Mouse (Mus musculus): ENCODE results near the gene Gpc6.

Gpc6 gene

DNA sequence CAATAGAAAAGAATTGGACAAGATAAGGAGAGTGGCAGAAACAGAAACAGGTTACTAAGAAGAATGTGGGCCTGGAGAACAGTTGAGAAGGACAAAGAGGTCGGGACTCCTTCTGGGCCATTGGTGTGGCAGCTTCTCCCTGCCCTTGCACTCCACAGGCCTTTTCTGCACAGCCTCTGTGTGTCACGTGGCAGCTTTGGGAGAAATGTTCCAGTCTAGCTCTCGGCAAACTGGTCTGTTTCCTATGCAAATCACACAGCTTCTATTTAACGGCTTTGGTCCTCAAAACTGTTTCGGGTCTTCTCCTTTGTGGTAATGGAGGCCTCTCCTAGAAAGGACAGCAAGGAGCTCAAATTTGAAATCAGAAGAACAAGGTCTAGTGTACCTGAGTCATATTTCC is 871.5 kb downstream of the Gpc6 start:
- DNase-seq (ENCODE audit: low spot score in 2 of 2), result no peak

DNA sequence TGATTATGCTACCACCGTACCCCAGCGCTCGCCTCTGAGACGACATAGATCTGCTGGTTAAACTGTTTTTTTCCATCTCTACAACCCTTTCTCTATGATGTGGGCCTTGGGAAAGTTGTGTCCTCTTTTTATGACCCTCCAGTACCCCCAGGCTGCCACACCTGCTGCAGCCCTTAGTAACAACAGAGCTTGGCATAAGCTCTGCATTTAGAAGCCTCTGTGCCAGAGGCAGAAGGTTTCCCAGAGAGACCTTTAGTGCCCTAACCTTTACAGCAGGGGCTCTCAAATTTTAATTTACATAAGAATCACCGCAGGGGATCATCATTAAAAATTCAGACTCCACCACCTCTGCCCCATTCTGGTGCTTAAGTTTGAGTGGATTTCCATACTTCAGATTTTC is 875.3 kb downstream of the Gpc6 start:
- no peak for DNase-seq (ENCODE audit: low spot score in 2 of 2)

DNA sequence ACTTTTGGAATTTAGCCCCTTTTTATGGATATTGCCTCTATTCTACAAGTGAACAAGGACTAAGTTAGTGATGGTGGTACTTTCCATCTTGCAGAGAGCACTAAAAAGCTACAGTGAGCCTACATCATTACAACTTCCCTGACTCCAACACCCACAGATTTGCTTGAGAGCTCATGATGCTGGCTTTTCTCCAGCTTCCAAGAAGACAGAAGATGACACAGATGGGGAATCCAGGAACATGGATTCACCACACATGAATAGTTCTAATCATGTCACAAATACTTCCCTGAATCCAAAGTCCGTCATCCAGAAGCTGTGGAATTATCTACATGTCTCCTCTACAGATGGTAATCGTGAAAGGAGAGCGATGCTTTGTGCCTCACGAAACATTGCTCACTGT is 882.7 kb downstream of the Gpc6 start:
- no peak for DNase-seq (ENCODE audit: low spot score in 2 of 2)

DNA sequence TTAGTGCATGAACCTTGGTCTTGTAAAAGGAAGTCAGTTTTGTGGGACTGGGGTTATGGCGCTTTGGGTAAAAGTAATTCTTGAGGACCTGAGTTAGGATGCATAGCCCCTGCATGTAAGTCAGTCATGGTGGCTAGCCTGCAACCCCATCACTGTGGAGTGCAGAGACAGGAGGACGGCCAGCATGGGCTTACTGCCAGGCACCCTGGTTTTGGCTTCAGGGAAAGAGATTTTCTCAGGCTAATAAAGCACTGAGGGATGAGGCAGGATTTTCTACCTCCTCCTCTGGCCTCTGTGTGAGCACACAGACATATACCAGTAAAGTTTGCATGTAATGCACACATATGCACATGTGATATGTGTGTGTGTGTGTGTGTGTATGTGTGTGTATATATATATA is 883.2 kb downstream of the Gpc6 start:
- DNase-seq (ENCODE audit: low spot score in 2 of 2), result no peak

DNA sequence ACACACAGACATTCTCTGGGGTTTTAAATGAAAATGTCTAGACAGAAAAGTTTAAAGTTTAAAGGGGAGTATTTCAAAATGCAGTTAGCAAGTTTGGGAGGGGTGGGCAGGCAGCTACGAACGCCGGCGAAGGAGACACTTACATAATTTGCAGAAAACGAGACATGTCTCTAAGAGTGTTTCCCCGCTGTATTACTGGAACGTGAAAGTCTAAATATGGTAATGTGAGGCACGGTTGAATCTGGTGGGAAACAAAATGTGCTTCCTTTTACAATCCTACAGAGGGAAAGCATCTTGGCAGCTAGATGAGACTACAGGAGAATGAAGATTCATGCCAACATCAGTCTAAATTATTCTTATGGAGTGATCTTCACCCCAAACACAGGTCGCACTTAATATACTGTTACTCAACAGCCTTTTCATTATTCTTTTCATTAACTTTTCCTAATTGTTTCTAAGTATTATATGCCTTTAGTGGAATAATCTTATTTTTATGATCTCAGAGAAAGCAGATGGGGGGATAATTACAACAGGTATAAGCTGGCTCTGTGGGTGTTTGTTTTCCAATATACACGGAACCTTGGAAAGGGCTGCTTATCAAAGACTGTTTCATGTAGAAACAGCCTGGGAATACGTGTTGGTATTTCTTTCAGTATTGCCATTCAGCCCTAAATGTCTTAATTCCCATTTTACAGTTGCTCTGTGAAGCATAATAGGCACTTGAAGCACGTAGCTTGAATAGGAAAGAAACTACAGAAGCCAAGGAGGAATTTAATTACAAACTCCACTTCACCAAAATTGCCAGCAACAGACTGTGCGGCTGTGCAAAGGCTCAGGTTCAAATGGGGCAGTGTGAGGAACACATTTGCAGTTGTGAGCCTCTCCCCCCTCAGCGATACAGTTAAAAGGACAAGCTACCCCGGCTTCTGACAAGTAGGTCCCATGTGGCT is 885.5 kb downstream of the Gpc6 start:
- peak in 1 of 2 experiments; percentile 10 for DNase-seq (ENCODE audit: low spot score in 2 of 2)

DNA sequence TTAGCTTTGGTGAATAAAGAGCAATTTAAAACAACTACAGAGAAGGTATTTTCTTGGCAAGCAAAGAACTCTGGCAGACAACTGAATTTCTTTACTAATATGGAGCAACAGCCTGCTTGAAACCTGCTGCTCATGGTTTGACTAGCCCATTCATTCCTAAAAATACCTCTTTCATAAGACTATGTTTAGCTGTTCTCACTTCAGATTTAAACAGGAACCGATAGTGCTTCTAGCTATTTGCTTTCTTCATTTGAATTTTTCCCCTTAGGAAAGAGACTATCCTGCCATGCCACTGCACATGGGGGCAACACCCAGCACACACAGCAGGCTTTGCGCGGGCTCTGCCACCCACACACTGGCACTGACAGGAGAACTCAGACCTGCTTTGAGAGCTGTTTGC is 888.4 kb downstream of the Gpc6 start:
- DNase-seq (ENCODE audit: low spot score in 2 of 2), result peak; percentile 23 to 25

DNA sequence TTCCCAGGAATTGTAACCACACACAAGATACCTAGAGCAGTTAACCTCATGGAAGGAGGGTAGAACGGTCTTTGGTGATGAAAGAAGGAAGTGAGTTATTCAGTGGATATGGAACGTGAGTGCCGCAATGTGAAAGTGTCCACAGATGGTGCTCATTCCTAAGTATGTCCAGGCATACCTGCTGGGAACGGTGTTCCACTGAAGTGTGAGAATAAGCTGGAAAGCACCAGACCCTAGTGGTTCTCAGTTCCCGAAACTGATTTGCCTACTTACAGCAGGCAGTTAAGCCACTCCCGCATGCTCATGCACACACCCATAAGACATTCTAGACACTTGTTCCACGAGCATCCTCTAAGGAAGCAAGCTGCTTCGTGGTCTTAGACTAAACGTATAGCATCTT is 890.9 kb downstream of the Gpc6 start:
- DNase-seq (ENCODE audit: low spot score in 2 of 2), result no peak

DNA sequence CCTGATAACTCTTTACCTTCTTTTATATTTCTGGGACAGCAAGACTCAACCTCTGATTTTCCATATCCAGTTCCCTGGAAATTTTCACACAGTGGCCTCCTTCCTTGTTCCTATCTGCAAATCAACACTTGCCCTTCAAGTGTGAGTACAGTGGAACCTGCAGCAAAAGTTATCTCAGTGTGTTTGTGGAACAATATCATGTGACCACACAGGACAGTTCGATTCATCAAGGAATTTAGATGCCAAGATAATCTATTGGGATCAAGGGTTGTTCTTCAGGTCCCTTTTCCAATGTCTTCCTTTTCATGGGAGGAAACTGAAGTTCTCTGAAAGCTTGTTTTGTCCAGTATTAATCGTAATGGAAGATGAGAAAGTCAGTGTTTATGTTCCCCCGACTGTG is 891.6 kb downstream of the Gpc6 start:
- DNase-seq (ENCODE audit: low spot score in 2 of 2), result no peak

DNA sequence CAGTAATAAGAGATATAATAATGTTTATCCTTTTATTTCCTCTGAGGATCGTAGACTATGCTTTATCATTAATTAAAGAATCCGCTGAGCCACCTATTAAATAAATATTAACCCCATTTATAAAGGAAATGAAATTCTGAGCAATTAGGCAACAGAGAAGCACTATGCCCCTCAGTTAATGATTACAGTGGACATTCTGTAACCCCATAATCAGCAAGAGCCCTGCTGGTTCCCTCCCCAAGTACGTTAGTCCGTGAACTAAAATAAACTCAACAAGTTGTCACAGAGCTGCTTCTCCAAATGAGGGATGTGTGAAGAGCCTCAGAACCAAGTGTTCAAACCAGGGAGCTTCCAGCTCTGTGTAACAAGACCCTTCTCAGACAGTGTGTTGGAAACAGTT is 892.1 kb downstream of the Gpc6 start:
- no peak for DNase-seq (ENCODE audit: low spot score in 2 of 2)

DNA sequence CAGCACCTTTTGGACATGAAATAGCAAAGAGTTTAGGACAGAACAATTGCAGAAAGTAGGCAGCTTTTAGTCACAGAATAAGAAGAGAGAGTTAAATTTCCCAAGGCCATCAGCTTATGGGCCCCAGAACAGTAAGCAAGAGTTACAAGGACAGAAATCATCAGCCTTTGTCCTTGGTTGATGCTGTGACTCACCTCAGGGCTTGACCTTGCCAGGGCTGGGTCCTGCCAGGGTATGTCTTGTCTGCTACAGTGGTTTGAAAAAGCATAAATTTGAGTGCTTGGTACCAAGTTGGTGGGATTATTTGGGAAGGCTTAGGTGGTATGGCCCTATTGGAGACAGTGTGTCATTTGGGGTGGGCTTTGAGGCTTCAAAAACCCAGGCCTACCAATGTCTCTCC is 899.4 kb downstream of the Gpc6 start:
- DNase-seq (ENCODE audit: low spot score in 2 of 2), result no peak

DNA sequence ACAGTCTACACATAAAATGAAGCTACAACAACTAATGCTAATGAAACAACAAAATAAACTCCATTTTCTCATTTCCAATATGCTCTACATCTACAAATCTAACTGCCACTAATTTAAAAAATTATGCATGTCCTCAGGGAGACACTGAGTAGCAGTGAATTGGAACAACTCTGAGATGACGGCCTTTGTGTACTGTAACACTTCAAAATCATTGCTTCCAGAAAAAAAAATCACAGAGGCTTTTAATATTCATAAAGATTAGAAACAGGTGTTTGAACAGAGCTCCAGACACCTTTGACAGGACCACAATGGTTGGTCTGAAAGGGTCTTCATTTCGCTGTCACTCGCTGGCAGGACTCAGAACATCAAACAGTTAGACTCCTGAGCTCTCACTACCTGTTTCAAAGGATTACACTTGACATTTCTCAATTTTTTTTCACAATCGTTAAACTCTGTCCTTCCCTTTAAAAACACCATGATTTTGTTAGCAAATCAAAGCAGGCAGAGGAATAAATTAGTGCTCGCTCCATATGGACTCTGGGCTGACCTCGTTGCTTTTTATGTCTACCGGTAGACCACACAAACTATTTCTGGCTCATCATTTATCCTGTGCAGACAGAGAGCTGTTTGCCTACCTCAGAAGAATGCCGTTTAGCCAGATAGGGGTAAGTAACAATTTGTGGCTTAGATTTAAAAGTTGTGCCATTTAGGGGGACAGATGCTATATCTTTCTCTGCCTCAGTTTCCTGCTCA is 901.4 kb downstream of the Gpc6 start:
- no peak for DNase-seq (ENCODE audit: low spot score in 2 of 2)

DNA sequence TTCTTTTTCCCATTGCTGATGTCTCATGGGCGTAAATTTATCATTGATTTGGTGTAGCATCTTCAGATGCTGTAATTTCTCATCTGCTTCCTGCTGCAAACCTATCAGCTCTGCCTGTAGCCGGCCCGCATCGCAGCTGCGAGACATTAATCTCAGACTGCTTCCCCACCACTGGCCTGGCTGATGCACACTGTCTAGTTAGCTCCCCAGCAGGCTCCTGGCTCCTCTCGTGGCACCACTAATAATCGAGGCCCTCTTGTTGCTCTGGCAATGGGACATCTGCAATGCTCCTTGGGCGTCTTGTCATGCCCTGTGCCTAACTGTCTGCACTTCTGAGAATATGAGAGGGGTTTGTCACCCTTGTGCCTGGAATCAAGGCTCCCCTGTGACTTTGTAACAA is 906.2 kb downstream of the Gpc6 start:
- no peak for DNase-seq (ENCODE audit: low spot score in 2 of 2)

DNA sequence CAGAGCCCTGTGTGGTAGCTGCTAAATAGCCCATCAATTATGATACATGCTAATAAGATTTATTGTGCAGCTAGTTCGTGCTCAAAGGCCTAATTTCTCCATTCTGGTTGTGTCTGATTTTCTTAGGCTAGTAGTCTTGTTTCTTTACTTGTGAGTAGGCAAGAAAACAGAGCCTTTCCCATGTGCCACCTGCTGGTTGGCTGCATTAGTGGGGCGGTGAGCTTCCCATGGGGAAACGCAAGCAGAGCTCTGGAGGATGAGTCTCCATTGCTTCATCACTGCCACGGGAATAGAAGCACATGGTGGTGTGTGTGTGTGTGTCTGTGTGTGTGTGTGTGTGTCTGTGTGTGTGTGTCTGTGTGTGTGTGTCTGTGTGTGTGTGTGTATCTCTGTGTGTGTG is 906.6 kb downstream of the Gpc6 start:
- peak; percentile 18 to 33 for DNase-seq (ENCODE audit: low spot score in 2 of 2)

DNA sequence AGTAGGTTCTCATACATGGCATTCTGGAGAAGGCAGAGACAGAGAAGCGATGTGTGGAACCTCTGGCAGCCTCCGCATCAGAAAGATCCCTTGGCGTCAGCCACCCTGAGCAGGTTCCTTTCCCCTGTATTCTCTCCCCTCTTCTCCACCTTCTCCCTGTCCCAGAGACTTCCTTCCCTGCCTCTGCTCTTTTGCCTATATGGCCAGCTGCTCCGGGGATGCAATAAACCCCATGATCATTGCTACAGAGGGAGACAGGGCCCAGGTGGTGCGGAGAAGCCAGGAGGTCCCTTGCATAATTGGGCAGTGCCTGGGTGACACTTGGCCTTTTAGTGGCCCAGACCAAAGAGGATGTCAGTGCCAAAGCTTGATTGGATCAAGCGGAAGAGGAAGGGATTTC is 910.4 kb downstream of the Gpc6 start:
- DNase-seq (ENCODE audit: low spot score in 2 of 2), result no peak

DNA sequence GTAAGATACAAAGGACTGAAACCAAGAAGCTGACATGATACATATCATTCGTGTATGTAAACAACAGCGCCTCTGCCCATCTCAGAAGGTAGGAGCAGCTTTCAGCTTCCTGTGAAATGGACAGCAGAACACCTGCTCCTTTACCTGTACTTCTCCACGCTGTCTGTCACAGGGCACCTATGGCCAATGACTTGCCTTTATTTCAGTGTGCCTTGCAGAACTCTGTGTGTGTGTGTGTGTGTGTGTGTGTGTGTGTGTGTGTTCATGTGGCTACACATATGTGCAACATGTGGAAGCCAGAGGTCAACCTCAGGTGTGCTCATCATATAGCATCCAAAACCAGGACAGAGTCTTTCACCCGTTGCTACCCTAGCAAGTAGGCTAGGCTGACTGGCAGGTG is 911.9 kb downstream of the Gpc6 start:
- DNase-seq (ENCODE audit: low spot score in 2 of 2), result no peak

DNA sequence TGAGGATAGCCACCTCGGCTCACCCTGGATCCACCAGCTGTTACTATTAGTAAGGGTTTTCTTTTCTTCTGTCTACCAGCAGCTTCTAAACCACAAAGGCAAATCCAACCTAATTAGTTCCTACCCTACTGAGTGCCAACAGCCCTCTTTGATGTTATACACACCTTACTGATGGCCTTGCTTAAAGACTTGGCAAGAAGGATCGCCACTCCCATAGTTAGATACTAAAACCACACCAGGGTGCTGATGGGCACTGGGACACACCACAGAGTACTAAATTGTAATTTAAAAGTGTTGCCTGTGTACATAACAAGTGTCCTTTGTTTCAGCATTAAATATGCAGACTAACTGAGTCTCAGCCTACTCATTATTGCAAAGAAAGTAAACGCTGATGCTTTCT is 912.6 kb downstream of the Gpc6 start:
- no peak for DNase-seq (ENCODE audit: low spot score in 2 of 2)

DNA sequence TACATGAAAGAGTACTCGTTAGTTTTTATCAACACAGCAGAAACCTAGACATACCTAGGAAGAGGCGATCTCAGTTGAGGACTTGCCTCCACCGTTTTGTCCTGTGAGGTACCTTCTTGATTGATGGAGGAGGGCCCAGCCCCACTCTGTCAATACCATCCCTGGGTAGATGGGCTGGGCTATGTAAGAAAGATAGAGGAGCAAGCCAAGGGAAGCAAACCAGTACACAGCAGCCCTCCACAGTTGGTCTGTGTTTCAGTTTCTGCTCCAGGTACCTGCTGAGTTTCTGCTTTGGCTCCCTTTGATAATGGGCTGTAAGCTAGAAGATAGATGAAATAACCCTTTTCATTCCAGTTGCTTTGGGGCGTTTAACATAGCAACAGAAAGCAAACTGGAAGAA is 916.1 kb downstream of the Gpc6 start:
- DNase-seq (ENCODE audit: low spot score in 2 of 2), result no peak

DNA sequence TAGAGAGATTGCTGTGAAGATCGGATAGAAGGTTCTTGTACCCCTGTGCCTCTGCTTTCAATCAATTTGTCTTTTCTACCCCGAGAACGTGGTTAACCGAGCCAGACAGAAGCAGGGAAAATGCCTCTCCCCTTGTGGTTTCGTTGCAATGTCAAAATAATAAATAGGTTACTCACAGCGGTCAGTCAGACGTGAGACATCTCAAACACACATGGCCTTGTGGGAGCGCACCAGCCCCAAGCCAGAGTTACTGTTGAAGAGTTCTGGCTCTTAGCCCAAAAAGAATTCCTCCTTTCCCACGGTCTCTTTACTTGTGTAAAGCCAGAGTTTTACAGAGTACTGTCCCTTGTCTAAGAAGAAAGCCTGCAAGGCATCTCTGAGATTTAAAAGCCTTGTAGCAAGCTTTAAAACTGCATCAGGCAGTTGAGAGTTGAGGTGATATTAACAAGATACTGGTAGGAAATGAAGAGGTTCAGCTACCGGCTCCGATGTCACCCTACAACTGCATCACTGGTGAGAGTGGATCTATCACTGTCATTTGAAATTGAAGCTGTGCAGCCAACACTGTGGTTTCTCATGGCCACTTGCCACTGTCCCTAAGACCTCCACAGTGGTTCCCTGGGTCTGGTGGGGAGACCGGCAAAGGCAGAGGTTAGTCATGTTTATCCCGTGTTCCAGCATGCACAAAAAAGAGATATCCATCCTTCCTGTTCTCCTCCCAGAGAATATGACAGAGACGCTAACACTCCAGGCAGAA is 916.9 kb downstream of the Gpc6 start:
- DNase-seq (ENCODE audit: low spot score in 2 of 2), result no peak

DNA sequence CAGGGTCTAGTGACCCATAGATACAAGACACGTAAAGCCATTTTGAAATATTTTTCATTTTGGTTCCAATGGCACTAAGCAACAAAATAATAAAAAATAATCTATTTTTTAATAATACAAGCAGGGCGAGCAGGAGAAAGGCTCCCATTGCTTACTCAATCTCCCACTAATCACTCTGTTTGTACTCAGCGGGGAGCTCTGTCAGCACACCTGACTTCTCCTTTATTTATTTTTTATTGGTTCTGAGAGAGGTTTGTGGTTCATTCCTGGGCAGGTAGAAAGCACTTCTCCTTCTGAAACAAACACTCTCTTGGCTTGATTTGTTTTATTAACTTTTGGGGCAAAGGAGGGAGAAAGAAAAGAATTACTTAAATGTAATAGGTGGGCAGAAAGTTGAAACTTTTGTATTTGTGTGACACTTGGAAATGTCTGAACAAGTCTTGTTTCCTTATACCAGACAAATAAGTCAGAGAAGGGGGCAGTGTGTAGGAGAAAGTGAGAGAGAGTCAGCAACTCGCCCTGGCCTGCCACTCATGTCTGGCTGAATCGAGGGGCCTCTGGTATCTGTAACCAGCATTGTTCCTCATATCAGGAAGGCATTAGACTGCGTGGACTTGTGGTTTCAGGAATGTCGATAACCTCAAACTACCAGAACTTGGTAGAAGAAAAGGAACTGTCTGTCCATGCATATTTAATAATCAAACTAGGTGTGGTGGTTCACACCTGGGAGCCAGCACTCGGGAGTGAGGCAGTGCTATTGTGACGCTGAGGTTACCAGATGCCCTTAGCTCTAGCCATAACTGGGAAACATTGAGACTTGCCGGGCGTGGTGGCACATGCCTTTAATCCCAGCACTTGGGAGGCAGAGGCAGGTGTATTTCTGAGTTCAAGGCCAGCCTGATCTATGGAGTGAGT is 924.7 kb downstream of the Gpc6 start:
- DNase-seq (ENCODE audit: low spot score in 2 of 2), result no peak

DNA sequence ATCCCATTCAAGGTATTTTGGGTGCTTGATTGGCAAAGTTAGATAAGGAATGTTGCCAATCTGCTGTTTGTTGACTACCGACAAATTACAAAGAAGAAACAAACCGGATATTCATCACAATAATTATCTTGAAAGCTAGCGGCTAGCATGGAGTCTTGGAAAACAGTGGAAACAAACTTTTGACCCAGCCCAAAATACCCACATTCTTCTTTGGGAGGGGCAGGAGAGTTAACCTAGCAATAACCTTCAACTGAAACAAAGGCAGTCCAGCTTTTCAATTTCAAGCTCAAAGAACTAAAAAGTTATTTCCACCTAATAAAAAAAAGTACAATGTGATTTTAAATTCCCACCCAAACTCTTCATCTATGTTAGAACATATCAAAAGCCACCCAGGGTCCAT is 927.2 kb downstream of the Gpc6 start:
- DNase-seq (ENCODE audit: low spot score in 2 of 2), result no peak

DNA sequence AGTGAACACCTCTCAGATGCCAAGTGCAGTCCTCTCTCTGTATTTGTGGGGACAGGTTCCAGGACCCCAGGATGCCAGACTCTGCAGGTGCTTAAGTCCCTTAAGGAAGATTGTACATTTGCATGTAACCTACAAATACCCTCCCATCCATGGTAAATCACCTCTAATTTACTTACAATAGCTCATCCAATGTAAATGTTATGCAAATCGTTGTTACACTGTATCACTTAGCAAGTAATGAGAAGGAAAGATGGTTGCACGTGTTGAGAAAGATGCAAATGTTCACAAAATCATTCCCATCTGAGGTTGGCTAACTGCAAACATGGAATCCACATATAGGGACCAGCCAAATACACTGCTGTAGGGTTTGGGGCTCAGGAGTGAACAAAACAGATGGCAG is 927.7 kb downstream of the Gpc6 start:
- DNase-seq (ENCODE audit: low spot score in 2 of 2), result no peak

All from frontal cortex, postnatal 14 days (tissue).